Mouse (Mus musculus): Measurements from ENCODE around the gene Slc48a1.

DNA sequence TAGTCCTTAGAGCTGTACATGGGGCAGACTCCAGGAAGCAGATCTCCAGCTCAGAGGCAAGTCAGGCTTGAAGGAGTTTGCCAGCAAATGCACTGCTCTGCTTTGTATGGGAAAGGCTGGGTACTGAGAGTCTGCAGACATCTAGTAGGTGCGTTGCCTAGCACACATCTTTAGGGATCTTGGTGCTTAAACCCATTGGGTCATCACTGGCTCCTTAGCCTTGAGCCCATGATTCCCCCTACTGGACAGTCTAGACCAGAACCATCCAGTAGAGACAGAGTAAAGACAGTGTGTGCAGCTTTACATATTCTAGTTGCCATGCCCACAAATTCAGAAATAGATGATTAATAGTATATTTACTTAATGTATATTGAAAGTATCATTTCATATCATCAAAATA, 62.5 kb downstream of the Slc48a1 start:
- TF ChIP-seq MYOD1 (IDR thresholded peaks at IDR 0.05; ENCODE audit: control insufficient read depth in 1 of 3, insufficient read length in 2 of 3, low read depth in 2 of 3): no peak
- TF ChIP-seq USF1 (IDR thresholded peaks at IDR 0.05; ENCODE audit: low read depth): no peak
- TF ChIP-seq POLR2A (IDR thresholded peaks at IDR 0.05; ENCODE audit: insufficient read length, low read depth): no peak
- no peak for TF ChIP-seq TCF12 (IDR thresholded peaks at IDR 0.05; ENCODE audit: insufficient read depth, poor library complexity, severe bottlenecking)

Measured in myocyte (in vitro differentiated cells).